Mouse (Mus musculus) 3134 (cell line): ENCODE results near the gene Mrps27.
"Not testable (repeated sequence)": the region's sequence is repeated elsewhere in the genome, so short reads cannot be mapped to it uniquely, and the experiment has no call there.

Experiments
- DNase-seq: peaks from one replicate; pipeline ENCODE4 v3.0.0-alpha.2; 2011; ENCODE audit warnings: low spot score; ENCODE audit not compliant: insufficient read length; ENCODE audit errors: extremely low read depth

Gene Mrps27

DNA sequence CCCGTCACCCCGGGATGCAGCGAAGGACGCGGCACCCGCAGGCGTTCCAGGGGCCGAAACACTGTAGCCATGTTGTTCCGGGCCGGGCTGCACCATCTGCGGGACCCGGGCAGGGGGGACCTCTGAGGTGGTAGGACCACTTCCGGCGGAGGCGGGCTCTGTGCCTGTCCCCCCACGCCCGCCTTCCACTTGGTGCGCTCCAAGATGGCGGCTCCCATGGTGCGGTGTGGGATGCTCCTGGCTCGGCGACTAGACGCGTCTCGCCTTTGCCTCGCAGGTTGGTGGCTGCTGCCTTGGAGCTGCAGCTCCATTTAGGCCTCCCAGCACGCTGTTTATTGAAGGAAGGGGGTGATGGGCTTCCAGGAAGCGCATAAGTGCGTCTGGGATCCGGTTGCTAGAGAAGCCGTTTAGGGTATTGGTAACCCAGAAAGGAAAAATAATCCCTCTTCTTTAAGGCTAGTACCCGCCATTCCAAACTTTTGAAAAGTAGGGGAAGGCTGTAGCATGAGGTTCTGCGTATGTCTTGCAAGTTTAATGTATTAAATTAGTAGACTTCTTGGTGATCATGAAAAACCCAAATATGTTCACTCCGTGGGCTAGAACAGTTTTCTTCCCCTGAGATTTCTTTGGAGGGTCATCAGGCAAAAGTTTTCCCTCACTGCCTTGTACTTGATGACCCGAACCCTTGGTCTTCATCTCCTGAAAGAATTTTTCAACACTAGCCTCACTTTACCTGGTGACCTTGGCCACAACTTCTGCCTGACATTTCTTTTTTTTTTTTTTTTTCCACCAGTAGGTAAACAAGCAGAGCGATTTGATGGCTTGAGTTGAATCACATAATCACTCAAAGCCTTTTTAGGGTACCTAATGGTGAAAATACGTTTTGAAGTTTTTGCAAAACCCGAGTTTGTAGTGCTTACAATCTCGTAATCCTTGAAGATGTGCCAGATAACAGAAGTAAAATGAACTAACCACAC, at the start of gene Mrps27, which contains the start of gene Ptcd2:
Mrps27 (plus strand) TSS at position 188 of the 977 bp plus-strand sequence.
Ptcd2 (minus strand) TSS at position 107 of the 977 bp plus-strand sequence.
- peak; percentile 93 for DNase-seq

DNA sequence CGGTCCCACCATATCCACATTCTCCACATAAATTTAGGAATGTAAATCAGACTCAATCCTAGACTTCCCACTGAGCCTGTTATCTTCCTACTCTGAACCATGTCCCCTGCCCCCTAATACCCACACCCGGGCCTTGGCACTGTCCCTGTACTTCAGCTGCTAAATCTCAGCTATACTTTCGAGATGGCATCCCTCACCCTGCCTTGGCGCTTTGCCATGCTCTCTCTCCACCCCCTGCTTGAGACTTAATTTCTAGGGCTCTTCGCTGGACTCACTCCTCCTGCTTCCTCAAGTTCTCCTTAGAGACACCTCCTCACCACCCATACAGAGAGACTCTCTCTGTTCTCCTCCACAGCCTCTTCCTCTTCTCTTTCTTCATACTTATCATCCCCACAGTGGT, 44.7 kb upstream of the Mrps27 start:
- no peak for DNase-seq

DNA sequence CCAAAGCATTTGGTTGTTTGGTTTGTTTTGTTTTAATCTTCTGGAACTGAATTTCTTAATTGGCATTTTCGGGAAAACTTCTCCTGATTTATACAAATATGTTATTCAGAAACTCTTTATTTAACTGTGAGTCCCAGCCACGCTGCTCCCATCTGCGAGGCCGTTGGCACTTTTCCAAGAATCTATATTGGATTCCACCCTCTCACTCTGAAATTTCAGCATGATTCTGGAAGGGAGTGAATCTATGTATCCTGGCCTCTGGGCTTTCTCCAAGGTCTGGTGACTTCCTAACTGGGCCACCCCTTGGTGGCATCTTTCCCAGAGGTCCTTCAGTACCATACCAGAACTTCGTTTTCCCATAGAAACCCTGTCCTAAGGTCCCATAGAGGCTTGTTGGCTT, 40.7 kb upstream of the Mrps27 start:
- no peak for DNase-seq

DNA sequence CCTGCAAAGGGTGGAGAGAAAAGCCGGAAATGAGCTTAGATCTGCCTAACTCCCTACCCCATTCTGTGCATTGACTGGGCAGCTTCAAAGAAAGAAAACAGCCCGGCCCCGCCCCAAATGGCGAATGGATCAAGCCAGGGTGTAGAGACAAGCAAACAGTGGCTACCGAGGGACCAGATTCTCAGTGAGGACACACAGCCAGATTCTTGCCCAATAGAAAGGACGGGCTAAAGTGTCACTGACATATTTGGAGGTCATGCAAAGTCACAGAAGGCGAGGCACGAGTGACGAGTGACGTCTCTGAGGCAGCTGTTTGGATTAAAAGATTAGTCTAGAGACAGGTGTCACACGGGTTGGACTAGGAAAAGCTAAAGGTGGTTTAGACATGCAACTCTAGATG, 40.2 kb upstream of the Mrps27 start:
- no peak for DNase-seq

DNA sequence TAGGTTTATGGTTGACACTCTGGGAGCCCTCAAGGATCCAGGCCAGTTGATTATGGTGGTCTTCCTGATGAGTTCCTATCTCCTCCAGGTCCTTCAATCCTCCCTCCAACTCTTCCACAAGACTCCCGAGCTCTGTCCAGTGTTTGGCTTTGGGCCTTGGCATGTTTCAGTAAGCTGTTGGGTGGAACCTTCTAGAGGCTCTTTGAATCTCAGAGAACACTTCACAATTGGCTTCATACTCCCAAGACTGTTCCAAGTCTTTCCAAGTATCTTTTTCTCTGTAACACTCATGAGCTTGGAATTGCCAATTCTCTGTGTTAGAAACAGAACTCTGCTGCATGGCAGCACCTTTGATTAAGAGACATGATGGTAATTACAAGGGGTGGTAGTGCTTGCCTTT, 39.4 kb upstream of the Mrps27 start:
- no peak for DNase-seq

DNA sequence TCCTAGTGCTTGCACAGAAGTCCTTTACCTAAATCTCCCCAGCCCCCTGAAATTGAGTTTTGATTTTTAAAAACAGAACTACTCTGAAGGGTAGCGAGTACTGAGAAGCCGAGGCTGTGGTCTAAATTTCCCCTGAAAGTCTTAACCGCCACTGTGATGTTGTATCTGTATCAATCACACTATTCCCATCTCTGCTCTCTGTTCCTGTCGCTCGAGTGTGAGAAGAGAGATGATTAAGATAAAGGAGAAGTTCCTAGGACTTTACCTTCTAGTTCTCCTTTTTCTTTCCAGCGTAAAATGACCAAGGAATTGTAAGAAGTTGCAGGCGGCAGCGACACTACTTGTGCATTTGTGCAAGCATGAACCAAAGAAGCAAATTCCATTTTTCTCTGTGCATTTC, 38.4 kb upstream of the Mrps27 start:
- DNase-seq: no peak

DNA sequence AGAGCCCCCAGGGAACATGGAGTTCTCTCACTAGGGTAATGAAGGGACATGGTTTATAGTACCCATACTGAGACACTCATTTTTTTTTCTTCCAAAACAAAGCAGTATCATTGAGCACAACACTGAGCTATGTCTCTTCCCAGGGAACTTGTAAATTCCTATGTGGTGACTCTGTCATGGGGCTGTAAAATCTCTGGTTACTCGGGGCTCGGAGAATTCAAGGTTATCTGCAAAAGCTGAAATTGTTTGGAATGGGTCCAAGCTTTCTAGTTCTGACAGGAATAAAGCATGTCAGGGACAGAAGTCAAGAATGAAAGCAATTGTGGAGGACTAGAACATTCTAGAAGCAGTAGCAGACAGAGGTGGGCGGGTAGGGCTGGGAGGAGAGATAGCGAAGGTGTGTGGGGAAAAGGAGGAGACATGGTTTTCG, 36.6 kb upstream of the Mrps27 start:
- peak; percentile 27 for DNase-seq

DNA sequence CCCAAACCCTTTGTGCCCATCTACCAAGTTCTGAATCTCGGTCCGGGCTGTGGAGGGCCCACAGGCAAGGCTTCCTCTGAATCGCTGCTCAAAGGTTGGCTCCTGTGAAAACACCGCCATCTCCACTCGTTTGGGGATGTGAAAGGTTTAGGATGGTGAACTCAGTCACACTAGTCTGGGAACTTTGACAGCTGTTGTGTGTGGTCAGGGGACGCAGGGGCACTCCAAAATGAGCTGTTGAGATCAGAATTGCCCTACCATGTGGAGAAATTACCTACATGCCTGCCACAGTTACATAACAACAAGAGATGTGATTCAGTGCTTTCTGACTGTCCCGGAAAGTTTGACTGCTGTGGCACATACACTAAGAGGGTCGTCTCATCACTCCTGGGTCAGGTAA, 36.2 kb upstream of the Mrps27 start:
- no peak for DNase-seq

DNA sequence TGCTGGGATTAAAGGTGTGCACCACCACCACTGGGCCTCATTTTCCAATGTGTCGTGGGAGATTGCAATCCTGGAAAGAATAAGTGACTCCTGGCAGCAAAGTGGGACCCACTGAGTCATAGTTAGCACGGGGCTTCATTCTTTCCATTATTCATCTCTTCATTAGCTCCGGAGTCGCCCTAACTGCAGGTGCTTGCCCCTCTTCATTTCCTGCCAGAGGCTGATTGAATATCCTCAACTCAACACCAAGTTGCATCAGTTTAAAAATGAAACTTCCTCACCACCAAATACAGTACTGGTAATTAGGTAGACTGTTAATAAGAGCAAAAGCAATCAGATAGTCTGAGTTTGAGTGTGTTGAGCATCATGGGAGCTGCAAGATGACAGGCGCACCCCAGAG, 30.5 kb upstream of the Mrps27 start:
- DNase-seq: no peak

DNA sequence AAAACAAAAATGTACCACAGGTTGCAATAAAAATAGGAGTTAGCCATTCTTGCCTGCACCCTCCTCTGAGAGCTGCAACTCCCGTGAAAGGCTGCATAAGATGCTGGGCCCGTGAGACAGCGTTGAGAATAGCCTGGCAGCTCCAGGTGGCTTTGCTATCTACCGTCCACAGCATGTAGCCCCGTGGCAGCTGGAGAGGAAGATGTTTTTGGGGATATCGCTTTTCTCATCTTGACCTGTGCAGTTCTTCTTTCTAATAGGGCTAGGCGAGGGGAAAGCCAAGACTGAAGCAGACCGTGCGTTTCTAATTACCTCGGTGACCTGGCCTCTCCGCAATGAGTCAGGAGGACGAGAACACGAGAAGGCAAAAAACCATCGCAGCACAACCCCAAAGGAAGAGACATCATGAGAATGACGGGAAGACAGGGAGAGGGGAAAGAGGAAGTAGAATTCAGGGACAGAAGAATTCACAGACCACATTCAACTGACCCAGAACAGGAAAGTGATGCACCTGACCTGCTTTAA, 29.9 kb upstream of the Mrps27 start:
- DNase-seq: no peak

DNA sequence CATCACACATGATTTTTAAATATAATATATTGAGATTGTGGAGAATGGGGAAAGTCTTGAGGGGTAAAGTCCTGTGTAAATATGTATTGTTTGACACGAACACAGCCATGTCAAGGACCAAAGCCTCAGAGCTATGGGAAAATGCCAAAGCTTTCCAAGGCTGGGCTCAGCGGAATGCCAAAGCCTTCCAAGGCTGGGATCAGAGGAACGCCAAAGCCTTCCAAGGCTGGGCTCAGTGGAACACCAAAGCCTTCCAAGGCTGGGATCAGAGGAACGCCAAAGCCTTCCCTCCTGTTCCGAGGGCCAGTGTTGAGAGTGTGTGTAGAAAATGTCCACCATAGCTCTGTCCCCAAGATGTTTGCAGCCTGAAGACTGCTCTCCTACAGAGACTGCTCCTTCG, 28.2 kb upstream of the Mrps27 start:
- no peak for DNase-seq

DNA sequence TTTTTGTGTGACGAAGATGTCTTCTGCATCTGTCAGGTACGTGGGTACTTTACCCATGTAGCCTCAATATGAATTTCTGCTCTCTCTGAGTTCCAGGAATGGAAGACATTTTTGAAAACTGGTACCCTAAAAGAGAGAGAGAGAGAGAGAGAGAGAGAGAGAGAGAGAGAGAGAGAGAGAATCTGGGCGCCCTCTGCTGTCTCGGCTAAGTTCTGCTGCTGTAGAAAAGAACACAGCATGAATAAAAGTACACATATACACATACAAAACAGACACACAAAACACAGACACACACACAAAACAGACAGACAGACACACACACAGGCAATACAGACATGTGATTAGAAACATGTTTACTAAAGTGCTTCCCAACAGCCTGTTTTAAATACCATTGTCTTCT, 27.5 kb upstream of the Mrps27 start:
- no peak for DNase-seq

DNA sequence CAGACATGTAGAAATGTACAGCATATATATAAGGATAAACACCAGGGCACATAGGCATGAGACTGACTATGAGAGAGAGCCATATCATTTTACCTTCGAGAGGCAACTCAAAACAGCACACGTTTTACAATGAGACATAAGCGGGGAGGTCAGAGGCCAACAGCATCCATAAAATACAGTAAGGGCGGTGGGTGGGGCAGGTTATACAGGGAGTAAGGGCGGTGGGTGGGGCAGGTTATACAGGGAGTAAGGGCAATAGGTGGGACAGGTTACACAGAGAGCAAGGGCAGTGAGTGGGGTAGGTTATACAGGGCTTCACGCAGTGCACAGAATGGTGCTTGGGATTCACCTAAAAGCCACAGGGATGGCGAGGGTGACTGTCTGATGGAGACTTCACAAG, 24.1 kb upstream of the Mrps27 start:
- no peak for DNase-seq

DNA sequence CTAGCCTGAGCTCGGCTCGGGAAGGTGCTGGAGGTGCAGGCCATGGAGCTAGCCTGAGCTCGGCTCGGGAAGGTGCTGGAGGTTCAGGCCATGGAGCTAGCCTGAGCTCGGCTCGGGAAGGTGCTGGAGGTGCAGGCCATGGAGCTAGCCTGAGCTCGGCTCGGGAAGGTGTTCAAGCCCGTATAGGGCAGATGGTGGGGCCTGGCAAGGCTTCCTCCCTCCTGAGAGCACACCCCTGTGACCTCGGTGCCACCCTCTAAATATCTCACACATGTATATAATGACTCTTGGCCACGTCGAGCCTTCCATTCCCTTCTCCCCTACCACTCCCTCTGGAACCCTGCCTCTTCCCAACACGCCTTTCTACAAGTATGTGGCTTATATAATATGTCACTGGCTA, 21.7 kb upstream of the Mrps27 start:
- not testable (repeated sequence) for DNase-seq

DNA sequence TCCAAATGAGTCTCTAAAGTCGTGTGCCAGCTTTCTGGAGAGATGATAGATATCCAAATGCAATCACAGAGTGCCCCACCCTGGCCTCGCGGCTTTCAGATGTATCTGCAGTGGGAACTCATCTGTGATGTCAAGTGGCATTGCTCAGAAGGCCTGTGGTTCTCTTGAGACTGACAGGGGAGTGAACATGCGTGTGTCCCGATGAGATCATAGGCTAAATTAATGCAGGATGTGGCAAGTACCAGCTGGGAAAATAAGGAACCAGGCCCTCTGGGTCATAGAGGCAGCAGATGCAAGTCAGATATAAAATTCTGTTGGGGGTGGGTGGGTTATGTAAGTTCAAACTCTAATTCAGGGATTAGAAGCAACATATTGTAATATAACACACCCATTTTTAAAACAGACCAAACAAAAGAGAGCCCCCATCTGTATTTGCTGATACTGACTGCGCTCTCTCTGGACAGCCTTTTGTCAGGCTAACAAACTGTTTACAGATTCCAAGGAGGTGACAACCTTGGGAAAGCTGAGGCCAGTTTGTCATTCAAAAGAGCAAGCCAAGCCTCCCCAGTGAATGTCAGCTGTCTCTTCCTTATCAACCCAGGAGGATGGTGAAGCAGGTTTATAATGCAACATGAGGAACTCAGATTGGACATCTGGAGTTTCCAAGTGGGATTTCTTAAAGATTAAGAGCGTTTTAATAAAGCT, 20.8 kb upstream of the Mrps27 start:
- DNase-seq: no peak

DNA sequence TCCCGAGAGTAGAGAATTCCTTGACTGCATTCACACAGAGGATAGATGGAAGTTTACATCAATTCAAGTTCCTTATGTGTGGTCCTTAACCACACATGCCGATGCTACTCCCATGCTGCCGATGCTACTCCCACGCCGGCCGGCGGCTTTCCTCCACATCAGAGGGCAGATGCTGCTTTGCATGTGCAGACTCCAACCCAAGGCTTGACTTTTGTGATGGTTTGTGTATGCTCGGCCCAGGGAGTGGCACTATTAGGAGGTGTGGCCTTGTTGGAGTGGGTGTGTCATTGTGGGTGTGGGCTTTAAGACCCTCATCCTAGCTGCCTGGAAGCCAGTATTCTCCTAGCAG, 20.3 kb upstream of the Mrps27 start:
- not testable (repeated sequence) for DNase-seq

DNA sequence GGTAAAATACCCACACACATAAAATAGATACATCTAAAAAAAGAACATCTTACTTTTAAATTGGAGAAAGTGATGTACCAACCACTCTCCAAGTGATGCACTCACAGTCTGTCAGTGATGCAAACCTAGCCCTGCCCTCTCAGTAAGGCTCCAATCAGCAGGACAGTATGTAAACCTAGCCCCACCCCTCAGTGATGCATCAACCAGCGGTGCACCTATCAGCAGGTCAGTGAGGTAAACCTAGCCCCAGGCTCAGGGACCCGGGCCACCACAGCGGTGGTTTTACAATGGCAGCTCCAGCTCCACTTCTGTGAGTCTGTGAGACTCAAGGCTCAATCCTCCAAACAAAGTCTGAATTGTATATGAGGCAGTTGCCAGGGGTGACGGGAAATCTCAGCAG, 13.3 kb upstream of the Mrps27 start:
- DNase-seq: no peak

DNA sequence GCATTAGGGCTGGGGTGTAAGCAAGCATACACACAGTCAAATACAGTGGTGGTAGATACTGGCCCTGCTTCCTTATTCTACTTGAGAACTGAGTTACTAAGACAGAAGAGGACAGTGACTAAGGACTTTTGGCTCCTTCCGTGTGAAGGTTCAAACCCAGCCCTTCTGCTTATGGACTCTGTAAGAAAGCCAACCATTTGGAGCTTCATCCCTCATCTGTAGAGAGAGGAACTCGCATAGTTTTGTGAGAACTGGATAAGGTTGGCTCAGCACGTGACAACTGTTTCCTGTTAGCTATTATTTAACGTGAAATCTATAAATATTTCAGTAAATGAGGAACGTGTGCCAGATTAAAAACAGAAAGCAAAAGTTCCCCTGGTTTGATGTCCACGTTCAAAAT, 7.1 kb upstream of the Mrps27 start:
- no peak for DNase-seq

DNA sequence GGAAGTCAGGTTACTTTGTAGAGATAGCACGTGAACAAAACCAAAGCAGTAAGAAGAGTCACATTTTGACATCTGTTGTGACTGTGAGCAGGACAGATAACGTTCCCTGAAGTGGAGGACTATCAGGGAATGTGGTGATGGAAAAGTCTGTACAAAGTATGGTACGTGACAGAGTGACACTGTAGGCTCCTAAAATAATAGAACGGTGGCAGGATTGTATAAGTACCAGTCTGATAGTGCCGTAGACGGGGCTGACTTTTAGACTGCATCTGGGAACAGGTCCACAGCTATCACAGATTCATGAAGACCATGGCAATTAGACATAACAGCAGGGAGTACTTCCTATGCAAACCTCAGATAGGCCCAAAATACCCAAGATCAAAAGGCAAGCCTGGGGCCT, 3.1 kb upstream of the Mrps27 start:
- DNase-seq: no peak

DNA sequence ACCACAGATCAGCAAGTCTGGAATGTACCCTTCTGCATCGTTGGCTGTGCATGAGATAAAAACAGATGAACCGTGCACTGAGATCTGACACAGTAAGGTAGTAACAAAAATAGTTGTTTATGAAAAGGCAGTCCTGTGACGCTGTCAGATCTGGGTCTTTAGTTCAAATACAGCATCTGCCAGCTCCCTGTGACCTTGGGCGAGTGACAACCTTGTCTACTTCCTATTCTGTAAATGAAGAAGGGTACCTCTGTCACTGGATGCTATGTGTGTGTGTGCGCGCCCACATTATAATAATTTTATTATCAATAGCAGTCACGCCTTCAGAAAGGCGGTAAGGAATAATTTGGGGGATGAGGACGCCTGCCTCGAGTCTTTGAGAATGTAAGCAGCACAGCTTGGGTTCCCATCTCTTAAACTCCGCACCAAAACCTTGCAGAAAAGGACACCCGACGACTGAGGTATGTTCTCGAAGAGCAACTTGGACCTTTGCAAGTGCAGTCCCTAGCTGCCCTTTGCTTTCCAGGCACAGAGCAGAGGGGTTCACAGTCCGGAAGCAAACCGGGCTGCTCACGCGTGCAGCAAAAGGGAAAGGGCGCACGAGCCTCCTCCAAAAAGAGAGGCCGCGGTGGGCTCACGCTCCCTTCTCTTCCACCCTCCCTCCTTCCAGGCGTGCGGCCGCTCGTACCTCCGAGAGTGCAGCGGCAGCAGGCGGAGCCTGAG, 549 bp upstream of the Mrps27 start:
- no peak for DNase-seq

DNA sequence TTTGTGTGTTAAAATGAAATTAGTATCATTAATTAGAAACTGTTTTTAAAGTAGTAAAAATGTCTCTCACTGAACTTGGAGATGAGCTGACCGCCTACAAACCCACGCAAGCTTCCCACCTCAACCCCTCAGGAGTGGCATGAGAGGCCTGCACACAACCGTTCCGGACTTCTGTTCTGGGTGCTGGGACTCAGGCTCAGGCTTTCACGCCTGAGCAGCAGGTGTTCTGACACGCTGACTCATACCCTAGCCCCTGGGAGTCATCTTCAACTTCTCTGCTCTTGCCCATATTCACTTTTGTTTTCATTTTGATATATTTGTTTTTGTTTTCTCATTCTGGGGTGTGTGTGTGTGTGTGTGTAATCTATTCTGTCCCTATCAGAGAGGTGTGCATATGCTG, 5.4 kb downstream of the Mrps27 start:
- DNase-seq: no peak
